Comparison of ENCODE assay signal across 15 mouse cellular contexts in genomic region chr6:32475958-32476357, GRCm38 (mm10).
DNase-seq lines count a peak whose midpoint lies in the region; ATAC-seq and TF ChIP-seq lines count a peak whose summit lies in the region.
"Had no signal": no experiment of that assay in that cellular context is flagged by ENCODE, and none has a peak within 500 bp of the region (broad histone marks: within the 10 kb centered on the region; RNA-seq: fewer than 3 reads in every experiment).

No protein-coding gene starts in this region.

- H3K27ac ChIP-seq in layer of hippocampus, adult 2 months: peak overlapping the region; percentile 43; the same call in 1 of the 2 replicates
- H3K27ac ChIP-seq: embryonic facial prominence, embryonic 13.5 days; forebrain, embryonic 10.5 days; hindbrain, embryonic 13.5 days; midbrain, embryonic 10.5 days had no signal

- intact Hi-C loops in left cerebral cortex, postnatal 10 days (cut with DNase I): loop anchor here (5.0 kb wide), 1 partner anchor 111 kb away; the partner anchor contains the start of gene Plxna4

- H3K4me3 ChIP-seq in layer of hippocampus, adult 2 months: no peak overlapping the region
- H3K4me3 ChIP-seq: embryonic facial prominence, embryonic 13.5 days; forebrain, embryonic 10.5 days; hindbrain, embryonic 13.5 days; midbrain, embryonic 10.5 days had no signal

- ATAC-seq in frontal cortex, adult (ENCODE audit: low TSS enrichment): peak; percentile 51

- TF ChIP-seq CTCF in layer of hippocampus, adult 2 months (conservative IDR thresholded peaks at IDR 0.05): no peak

- DNase-seq in frontal cortex, postnatal 25 days (ENCODE audit: low spot score in 2 of 2): no peak
- peak in 1 of 2 experiments; percentile 39 for DNase-seq in layer of hippocampus, adult 2 months (ENCODE audit: low spot score in 2 of 2)
- no peak for DNase-seq in layer of hippocampus, postnatal 14 days (ENCODE audit: low spot score in 2 of 2)
- DNase-seq in adipocyte (ENCODE audit: low spot score): peak; percentile 61
- DNase-seq in left cerebral cortex, postnatal 10 days (ENCODE audit: extremely low spot score in 1 of 2, low spot score in 2 of 2): peak; percentile 42 to 59
- no peak for DNase-seq in gastrocnemius, postnatal 25 days
- no peak for DNase-seq in c-Kit-positive CD71-positive TER-119-positive erythroid progenitor cells, embryonic 14.5 days (ENCODE audit: low spot score)
- DNase-seq: cerebellum, adult 9-11 months; lung, adult 18-20 months; lung, postnatal 4 days had no signal

Comparison
In these comparisons a context has a peak if more than half of its experiments do, and no peak if none do; other contexts are left out.
1. DNase-seq: peak in adipocyte (single experiment) and left cerebral cortex, postnatal 10 days (2 of 2); none in frontal cortex, postnatal 25 days (0 of 2), layer of hippocampus, postnatal 14 days (0 of 2), gastrocnemius, postnatal 25 days (single experiment) and c-Kit-positive CD71-positive TER-119-positive erythroid progenitor cells, embryonic 14.5 days (single experiment).